Mouse (Mus musculus) liver, embryonic 13.5 days (tissue): ENCODE data around the gene Gatad2b. TPM values are rescaled to one million over a fixed set of nuclear protein-coding genes. Genes with fewer than 3 reads are reported as not detected.

Source experiments
- ATAC-seq: fragments of 200-750 bp; cut with Nextera tagmentation; 2 replicates; pipeline ENCODE4 v1.8.0; 2017; ENCODE audit warnings: low read depth, mild to moderate bottlenecking, moderate number of reproducible peaks, moderate library complexity
- DNase-seq: peaks from one replicate; pipeline ENCODE4 v3.0.0; 2022
- H3K27ac ChIP-seq: fragments of 300-500 bp; sonication (generic); 2 replicates; pipeline ENCODE4 v1.5.1; 2015; ENCODE audit warnings: moderate library complexity, mild to moderate bottlenecking, inconsistent platforms
- H3K27me3 ChIP-seq: fragments of 300-500 bp; sonication (generic); 2 replicates; pipeline ENCODE4 v1.6.1; 2015; ENCODE audit warnings: mild to moderate bottlenecking, inconsistent platforms
- H3K36me3 ChIP-seq: fragments of 300-500 bp; sonication (generic); 2 replicates; pipeline ENCODE4 v1.6.1; 2015; ENCODE audit warnings: mild to moderate bottlenecking, inconsistent platforms
- H3K4me1 ChIP-seq: fragments of 300-500 bp; sonication (generic); replicated peaks from 2 replicates; pipeline ENCODE4 v1.6.1; 2015; ENCODE audit warnings: inconsistent platforms
- H3K4me2 ChIP-seq: fragments of 300-500 bp; sonication (generic); 2 replicates; pipeline ENCODE4 v1.6.1; 2015; ENCODE audit warnings: inconsistent platforms, mild to moderate bottlenecking, moderate library complexity
- H3K4me3 ChIP-seq: fragments of 300-500 bp; sonication (generic); replicated peaks from 2 replicates; pipeline ENCODE4 v1.5.1; 2015; ENCODE audit warnings: mild to moderate bottlenecking, inconsistent platforms
- H3K9ac ChIP-seq: fragments of 300-500 bp; sonication (generic); 2 replicates; pipeline ENCODE4 v1.6.1; 2015; ENCODE audit warnings: mild to moderate bottlenecking, inconsistent platforms
- H3K9me3 ChIP-seq: fragments of 300-500 bp; sonication (generic); replicated peaks from 2 replicates; pipeline ENCODE4 v1.6.1; 2016; ENCODE audit warnings: inconsistent platforms
- WGBS: fragments of 180-500 bp; shearing (Covaris S2); methylation state at CpG from one replicate; pipeline ENCODE4 v1.1.7; 2015; ENCODE audit not compliant: insufficient replicate concordance; 5-methylcytosine and 5-hydroxymethylcytosine counted together
- polyA plus RNA-seq: library from polyadenylated mRNA; unstranded; fragments of >200 nt; fragmentation: Nextera tagmentation; extraction: Ambion mirVana; gene quantifications from 2 replicates; pipeline ENCODE4 v1.2.1, GENCODE M21; 2015

Gatad2b gene
- polyA plus RNA-seq, 1 experiment from 2014 or later: 4.0 TPM

DNA sequence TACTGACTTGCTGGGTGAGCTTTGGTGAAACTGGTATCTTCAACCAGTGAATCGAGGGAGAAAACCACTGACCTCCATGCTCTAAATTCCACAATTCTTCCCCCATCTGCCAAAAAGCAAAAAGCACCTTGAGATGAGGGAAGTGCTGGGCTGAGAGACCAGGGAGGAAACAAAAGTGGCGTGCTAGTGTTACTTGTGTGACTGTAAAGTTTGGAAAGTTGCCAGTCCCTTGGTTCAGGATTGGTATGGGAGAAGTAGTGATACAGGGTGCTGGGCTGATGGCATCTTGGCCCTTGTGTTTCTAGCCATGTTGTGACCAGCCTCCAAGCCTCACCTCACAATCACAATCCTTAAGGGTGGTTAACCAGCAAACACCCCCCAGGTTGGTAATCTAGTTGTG is 69.4 kb downstream of the Gatad2b start:
- DNase-seq: no peak
- no peak for ATAC-seq
- Histone ChIP-seq H3K4me2 (no peak overlapping the region), H3K4me3 (no peak overlapping the region), H3K4me1 (peaks cover 28% of the 10 kb centered on the region), H3K36me3 (peaks cover 22% of the 10 kb centered on the region), H3K27me3 (no peaks in the 10 kb centered on the region), H3K9me3 (no peaks in the 10 kb centered on the region), H3K27ac (no peak overlapping the region; the same call in 1 of the 2 replicates), H3K9ac (no peak overlapping the region)
- 71% methylated on average over 2 of the region's 2 CpGs for WGBS

DNA sequence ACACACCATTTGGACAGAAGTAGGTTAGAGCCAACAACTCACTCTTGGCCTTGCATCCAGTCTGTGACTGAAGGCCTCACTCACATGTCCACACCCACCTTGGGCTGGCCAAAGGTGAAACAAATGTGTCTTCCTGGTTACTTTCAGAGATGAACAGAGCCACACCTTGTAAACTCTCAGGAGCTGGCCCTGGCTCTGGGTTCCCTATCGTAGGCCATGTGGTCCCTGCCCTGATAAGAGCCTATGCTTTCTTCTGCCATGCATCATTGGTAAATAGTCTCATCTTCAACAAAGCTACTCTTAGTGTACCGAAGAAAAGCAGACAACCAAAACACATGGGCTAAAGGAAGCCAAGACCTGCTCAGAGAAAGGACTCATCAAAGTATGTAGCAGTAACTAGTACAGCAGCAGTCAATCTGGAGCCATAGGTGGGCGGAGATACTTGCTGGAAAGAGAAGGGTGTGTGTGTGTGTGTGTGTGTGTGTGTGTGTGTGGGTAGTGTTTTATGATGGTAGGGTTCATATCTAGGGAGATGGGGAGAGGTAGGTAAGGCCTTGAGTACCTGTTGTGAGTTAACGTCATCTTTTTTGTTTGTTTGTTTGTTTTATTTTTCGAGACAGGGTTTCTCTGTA is 74.1 kb downstream of the Gatad2b start:
- Histone ChIP-seq H3K4me3 (no peak overlapping the region), H3K36me3 (no peaks in the 10 kb centered on the region), H3K9ac (no peak overlapping the region), H3K9me3 (no peaks in the 10 kb centered on the region), H3K4me2 (no peak overlapping the region), H3K27ac (no peak overlapping the region), H3K27me3 (no peaks in the 10 kb centered on the region), H3K4me1 (peaks cover 28% of the 10 kb centered on the region)
- no peak for DNase-seq
- peak; percentile 50 for ATAC-seq
- 59% methylated on average over 5 of the region's 5 CpGs for WGBS

GRCm38 (mm10) chr3:90369041-90369440 is 76.1 kb downstream of the Gatad2b start:
- H3K36me3 ChIP-seq: no peaks in the 10 kb centered on the region
- no peak for ATAC-seq
- no peak overlapping the region for H3K27ac ChIP-seq
- peaks cover 19% of the 10 kb centered on the region for H3K4me1 ChIP-seq
- no peak overlapping the region for H3K4me2 ChIP-seq
- no peak overlapping the region for H3K9ac ChIP-seq
- no peak for DNase-seq
- no peaks in the 10 kb centered on the region for H3K27me3 ChIP-seq
- H3K4me3 ChIP-seq: no peak overlapping the region
- WGBS: 53% methylated on average over 2 of the region's 2 CpGs
- H3K9me3 ChIP-seq: no peaks in the 10 kb centered on the region

- Histone ChIP-seq H3K4me1 (peaks cover 15% of the 10 kb centered on the region), H3K4me3 (no peak overlapping the region), H3K36me3 (no peaks in the 10 kb centered on the region), H3K4me2 (no peak overlapping the region), H3K27ac (no peak overlapping the region), H3K9ac (no peak overlapping the region), H3K9me3 (no peaks in the 10 kb centered on the region), H3K27me3 (no peaks in the 10 kb centered on the region)
- DNase-seq (no peak), ATAC-seq (no peak)
- whole genome bisulfite sequencing: 60% methylated on average over 7 of the region's 7 CpGs
These were observed 78.9 kb downstream of the Gatad2b start for GRCm38 (mm10) chr3:90371857-90372256.

DNA sequence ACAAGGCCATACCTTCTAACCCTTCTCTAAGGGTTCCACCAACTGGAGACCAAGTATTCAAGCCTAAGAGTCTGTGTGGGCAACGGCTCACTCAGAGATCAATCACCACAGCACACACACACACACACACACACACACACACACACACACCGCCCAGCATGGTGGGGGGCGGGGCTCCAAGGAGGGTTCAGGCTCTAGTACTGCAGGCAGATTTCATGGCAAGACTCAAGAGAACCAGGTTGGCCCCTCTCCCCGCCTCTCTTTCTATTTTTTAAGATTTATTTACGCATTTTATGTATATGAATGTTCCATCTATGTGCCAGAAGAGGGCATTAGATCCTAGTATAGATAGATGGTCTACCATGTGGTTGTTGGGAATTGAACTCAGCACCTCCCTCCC is 79.8 kb downstream of the Gatad2b start:
- Histone ChIP-seq H3K4me3 (no peak overlapping the region), H3K9me3 (no peaks in the 10 kb centered on the region), H3K27ac (no peak overlapping the region), H3K36me3 (no peaks in the 10 kb centered on the region), H3K9ac (no peak overlapping the region), H3K27me3 (no peaks in the 10 kb centered on the region), H3K4me1 (peaks cover 10% of the 10 kb centered on the region; the same call in 1 of the 2 replicates), H3K4me2 (no peak overlapping the region)
- WGBS: 50% methylated on average over 5 of the region's 5 CpGs
- DNase-seq (no peak), ATAC-seq (no peak)

GRCm38 (mm10) chr3:90373432-90374028 is 80.6 kb downstream of the Gatad2b start:
- DNase-seq (peak; percentile 67), ATAC-seq (no peak)
- H3K9ac ChIP-seq: no peak overlapping the region
- 23% methylated on average over 4 of the region's 4 CpGs for WGBS
- no peak overlapping the region for H3K4me3 ChIP-seq
- H3K27ac ChIP-seq: no peak overlapping the region
- H3K9me3 ChIP-seq: no peaks in the 10 kb centered on the region
- H3K36me3 ChIP-seq: no peaks in the 10 kb centered on the region
- H3K4me1 ChIP-seq: peaks cover 10% of the 10 kb centered on the region; the same call in 1 of the 2 replicates
- H3K4me2 ChIP-seq: no peak overlapping the region
- no peaks in the 10 kb centered on the region for H3K27me3 ChIP-seq

DNA sequence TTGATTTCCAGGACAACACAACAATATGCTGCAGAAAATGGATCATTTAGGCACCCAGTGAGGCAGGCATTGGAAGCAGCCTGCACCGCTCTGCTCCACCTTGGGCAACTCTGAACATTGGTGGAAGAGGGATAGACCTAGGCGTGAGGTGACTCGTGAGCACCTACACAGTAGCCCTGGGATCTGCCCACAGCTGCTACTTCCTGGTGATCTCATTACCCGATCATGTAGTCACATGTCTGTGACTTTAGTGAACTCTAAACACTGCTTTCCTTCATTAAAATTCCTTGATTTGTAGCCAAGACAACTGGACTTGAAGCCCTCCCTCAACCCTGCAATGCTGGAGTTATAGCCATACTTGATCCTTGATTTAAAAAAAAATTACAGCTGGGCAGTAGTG is 81.4 kb downstream of the Gatad2b start:
- ATAC-seq: no peak
- Histone ChIP-seq H3K4me3 (no peak overlapping the region), H3K9ac (no peak overlapping the region), H3K4me1 (peaks cover 10% of the 10 kb centered on the region; the same call in 1 of the 2 replicates), H3K36me3 (no peaks in the 10 kb centered on the region), H3K27me3 (no peaks in the 10 kb centered on the region), H3K4me2 (no peak overlapping the region), H3K9me3 (no peaks in the 10 kb centered on the region), H3K27ac (no peak overlapping the region)
- DNase-seq: no peak
- WGBS: 59% methylated on average over 4 of the region's 4 CpGs

DNA sequence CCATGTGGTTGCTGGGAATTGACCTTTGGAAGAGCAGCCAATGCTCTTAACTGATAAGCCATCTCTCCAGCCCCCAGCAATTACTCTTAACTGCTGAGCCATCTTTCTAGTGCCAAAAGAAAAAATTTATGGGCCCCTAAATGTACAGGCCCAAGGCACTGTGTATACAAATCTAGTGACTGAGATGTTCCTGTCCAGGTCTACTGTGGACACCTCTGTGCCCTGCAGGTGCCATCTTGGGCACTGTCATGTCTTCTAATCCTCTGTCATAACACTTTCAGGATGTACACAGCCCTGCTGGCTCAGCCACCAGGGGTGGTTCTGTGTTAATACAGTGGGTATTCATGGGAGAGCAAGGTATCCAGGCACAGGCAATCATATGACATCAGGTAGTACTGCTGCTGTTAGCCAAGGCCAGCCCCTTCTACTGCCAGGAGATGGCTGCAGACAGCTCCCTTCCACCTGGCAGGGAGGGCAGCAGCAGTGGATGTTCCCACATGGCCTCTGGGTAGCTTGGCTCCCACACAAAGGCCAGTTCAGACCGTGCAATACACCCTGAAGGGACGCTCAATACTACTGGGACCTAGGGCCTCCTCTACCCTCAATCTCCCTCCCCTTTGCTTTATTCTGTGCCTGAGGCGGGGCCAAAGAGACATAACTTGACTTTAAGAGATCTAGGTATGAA is 82.7 kb downstream of the Gatad2b start:
- Histone ChIP-seq H3K36me3 (no peaks in the 10 kb centered on the region), H3K27me3 (no peaks in the 10 kb centered on the region), H3K4me2 (no peak overlapping the region), H3K9ac (no peak overlapping the region), H3K9me3 (no peaks in the 10 kb centered on the region), H3K4me3 (no peak overlapping the region), H3K27ac (no peak overlapping the region), H3K4me1 (peaks cover 10% of the 10 kb centered on the region; the same call in 1 of the 2 replicates)
- WGBS: 59% methylated on average over 3 of the region's 3 CpGs
- DNase-seq: no peak
- ATAC-seq: no peak; the same call in 1 of the 2 replicates

DNA sequence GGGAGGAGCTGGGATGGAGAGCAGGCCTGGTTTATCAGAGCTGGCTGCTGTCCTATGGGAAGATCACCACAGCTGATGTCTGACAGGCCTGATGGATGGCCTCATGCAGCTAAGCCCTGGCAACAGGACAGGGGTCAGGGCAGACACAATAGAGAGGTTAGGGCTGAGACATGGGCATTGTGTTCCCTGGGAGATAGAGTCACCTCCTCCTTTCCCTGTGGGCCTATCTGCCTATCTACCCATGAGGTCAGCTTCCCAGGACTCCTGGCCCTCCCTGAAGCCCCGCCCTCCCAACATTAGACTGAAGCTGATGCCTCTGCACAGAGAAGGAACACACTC is 83.2 kb downstream of the Gatad2b start:
- ATAC-seq: peak; percentile 44; the same call in 1 of the 2 replicates
- no peaks in the 10 kb centered on the region for H3K9me3 ChIP-seq
- H3K9ac ChIP-seq: no peak overlapping the region
- H3K4me1 ChIP-seq: peaks cover 10% of the 10 kb centered on the region; the same call in 1 of the 2 replicates
- no peaks in the 10 kb centered on the region for H3K36me3 ChIP-seq
- no peak overlapping the region for H3K27ac ChIP-seq
- no peak overlapping the region for H3K4me2 ChIP-seq
- H3K27me3 ChIP-seq: no peaks in the 10 kb centered on the region
- H3K4me3 ChIP-seq: no peak overlapping the region
- 89% methylated on average over 1 of the region's 1 CpGs for WGBS
- DNase-seq: no peak

GRCm38 (mm10) chr3:90378496-90378895 is 85.5 kb downstream of the Gatad2b start:
- 58% methylated on average over 5 of the region's 5 CpGs for WGBS
- Histone ChIP-seq H3K27me3 (no peaks in the 10 kb centered on the region), H3K4me2 (no peak overlapping the region), H3K9ac (no peak overlapping the region), H3K4me3 (no peak overlapping the region), H3K4me1 (peaks cover 10% of the 10 kb centered on the region; the same call in 1 of the 2 replicates), H3K9me3 (no peaks in the 10 kb centered on the region), H3K27ac (no peak overlapping the region), H3K36me3 (no peaks in the 10 kb centered on the region)
- ATAC-seq (no peak), DNase-seq (no peak)

GRCm38 (mm10) chr3:90381727-90382126 is 88.7 kb downstream of the Gatad2b start:
- Histone ChIP-seq H3K4me2 (no peak overlapping the region), H3K36me3 (no peaks in the 10 kb centered on the region), H3K4me3 (no peak overlapping the region), H3K9ac (no peak overlapping the region), H3K4me1 (0 out of 2 replicates have a peak, but pooled peaks cover 4% of the 10 kb centered on the region), H3K27ac (no peak overlapping the region), H3K27me3 (no peaks in the 10 kb centered on the region), H3K9me3 (no peaks in the 10 kb centered on the region)
- DNase-seq (no peak), ATAC-seq (no peak)
- 69% methylated on average over 11 of the region's 11 CpGs for WGBS
